Mouse (Mus musculus): Measurements from ENCODE around the gene Med7.

Med7 gene

GRCm38 (mm10) chr11:46436760-46437458, at the start of gene Med7:
TSS of gene Med7 (plus strand) at chr11:46436925.
- in situ Hi-C loops (cut with MseI, MboI) = loop anchor here in 1 of 2 experiments (10.0 kb wide), 1 partner anchor 162 kb away; no protein-coding TSS in a partner anchor

- in situ Hi-C loops (cut with MseI, MboI) = no loop called here
Observed at GRCm38 (mm10) chr11:46387061-46387460, 49.7 kb upstream of the Med7 start.

GRCm38 (mm10) chr11:46388438-46388837, 48.3 kb upstream of the Med7 start:
- in situ Hi-C loops (cut with MseI, MboI) = no loop called here

GRCm38 (mm10) chr11:46389336-46390117, 47.2 kb upstream of the Med7 start, which contains the start of gene Itk:
TSS of gene Itk (minus strand) at chr11:46389515.
- in situ Hi-C loops (cut with MseI, MboI) = no loop called here

- in situ Hi-C loops (cut with MseI, MboI) = no loop called here
Observed at GRCm38 (mm10) chr11:46390621-46391020, 46.1 kb upstream of the Med7 start.

- in situ Hi-C loops (cut with MseI, MboI) = no loop called here
Observed at GRCm38 (mm10) chr11:46392890-46393289, 43.8 kb upstream of the Med7 start.

GRCm38 (mm10) chr11:46393413-46393812, 43.3 kb upstream of the Med7 start:
- in situ Hi-C loops (cut with MseI, MboI) = no loop called here

- in situ Hi-C loops (cut with MseI, MboI) = no loop called here
Observed at GRCm38 (mm10) chr11:46395088-46395487, 41.6 kb upstream of the Med7 start.

- in situ Hi-C loops (cut with MseI, MboI) = no loop called here
Observed at GRCm38 (mm10) chr11:46395698-46396097, 41.0 kb upstream of the Med7 start.

GRCm38 (mm10) chr11:46396167-46396859, 40.4 kb upstream of the Med7 start, which contains the start of gene Fam71b:
TSS of gene Fam71b (plus strand) at chr11:46396559.
- in situ Hi-C loops (cut with MseI, MboI) = no loop called here

- in situ Hi-C loops (cut with MseI, MboI) = no loop called here
Observed at GRCm38 (mm10) chr11:46396860-46397179, 39.9 kb upstream of the Med7 start.

- in situ Hi-C loops (cut with MseI, MboI) = no loop called here
Observed at GRCm38 (mm10) chr11:46397900-46398299, 38.8 kb upstream of the Med7 start.

- in situ Hi-C loops (cut with MseI, MboI) = no loop called here
Observed at GRCm38 (mm10) chr11:46398473-46398872, 38.3 kb upstream of the Med7 start.

- in situ Hi-C loops (cut with MseI, MboI) = no loop called here
Observed at GRCm38 (mm10) chr11:46398933-46399383, 37.8 kb upstream of the Med7 start.

- in situ Hi-C loops (cut with MseI, MboI) = no loop called here
Observed at GRCm38 (mm10) chr11:46401555-46401954, 35.2 kb upstream of the Med7 start.

- in situ Hi-C loops (cut with MseI, MboI) = no loop called here
Observed at GRCm38 (mm10) chr11:46404986-46405385, 31.7 kb upstream of the Med7 start.

- in situ Hi-C loops (cut with MseI, MboI) = no loop called here
Observed at GRCm38 (mm10) chr11:46406721-46407120, 30.0 kb upstream of the Med7 start.

GRCm38 (mm10) chr11:46410018-46410563, 26.6 kb upstream of the Med7 start:
- in situ Hi-C loops (cut with MseI, MboI) = no loop called here

GRCm38 (mm10) chr11:46418438-46418837, 18.3 kb upstream of the Med7 start:
- in situ Hi-C loops (cut with MseI, MboI) = no loop called here

- in situ Hi-C loops (cut with MseI, MboI) = no loop called here
Observed at GRCm38 (mm10) chr11:46418860-46419259, 17.9 kb upstream of the Med7 start.

GRCm38 (mm10) chr11:46421086-46421888, 15.4 kb upstream of the Med7 start:
- in situ Hi-C loops (cut with MseI, MboI) = no loop called here
